Mouse (Mus musculus) liver, embryonic 11.5 days (tissue): Measurements from ENCODE around the gene Zfp804b. TPM values are rescaled to one million over a fixed set of nuclear protein-coding genes. Genes with fewer than 3 reads are reported as not detected.

Experiments
- ATAC-seq: fragments of 200-750 bp; cut with Nextera tagmentation; replicated peaks from 2 replicates; pipeline ENCODE4 v1.8.0; 2017; ENCODE audit warnings: moderate number of reproducible peaks, mild to moderate bottlenecking, moderate TSS enrichment, moderate library complexity; ENCODE audit not compliant: low FRiP score
- DNase-seq: peaks from one replicate; pipeline ENCODE4 v3.0.0-alpha.2; 2017; ENCODE audit warnings: low spot score
- H3K27ac ChIP-seq: fragments of 300-500 bp; sonication (generic); 2 replicates; pipeline ENCODE4 v1.5.1; 2014; ENCODE audit warnings: mild to moderate bottlenecking, low read depth, low read length, control low read depth
- H3K27me3 ChIP-seq: fragments of 300-500 bp; sonication (generic); replicated peaks from 2 replicates; pipeline ENCODE4 v1.6.1; 2014; ENCODE audit warnings: low read length, mixed read lengths; ENCODE audit not compliant: control insufficient read depth, insufficient read depth
- H3K36me3 ChIP-seq: fragments of 300-500 bp; sonication (generic); 2 replicates; pipeline ENCODE4 v1.6.1; 2014; ENCODE audit warnings: mild to moderate bottlenecking, low read length, moderate library complexity, mixed read lengths; ENCODE audit not compliant: control insufficient read depth, insufficient read depth
- H3K4me1 ChIP-seq: fragments of 300-500 bp; sonication (generic); replicated peaks from 2 replicates; pipeline ENCODE4 v1.6.1; 2014; ENCODE audit warnings: low read length, mixed read lengths; ENCODE audit not compliant: control insufficient read depth, insufficient read depth
- H3K4me2 ChIP-seq: fragments of 300-500 bp; sonication (generic); 2 replicates; pipeline ENCODE4 v1.6.1; 2014; ENCODE audit warnings: mild to moderate bottlenecking, control low read depth, moderate library complexity
- H3K4me3 ChIP-seq: fragments of 300-500 bp; sonication (generic); 2 replicates; pipeline ENCODE4 v1.5.1; 2014; ENCODE audit warnings: low read depth, low read length, control low read depth
- H3K9ac ChIP-seq: fragments of 300-500 bp; sonication (generic); 2 replicates; pipeline ENCODE4 v1.6.1; 2014; ENCODE audit warnings: low read depth, low read length, control low read depth
- H3K9me3 ChIP-seq: fragments of 300-500 bp; sonication (generic); 2 replicates; pipeline ENCODE4 v1.6.1; 2016; ENCODE audit warnings: low read length, inconsistent platforms, mixed read lengths; ENCODE audit not compliant: control insufficient read depth
- WGBS: fragments of 180-500 bp; shearing (Covaris S2); extraction: QIAGEN DNeasy Blood & Tissue Kit; methylation state at CpG from one replicate; pipeline ENCODE4 v1.1.7; 2014; 5-methylcytosine and 5-hydroxymethylcytosine counted together
- polyA plus RNA-seq: library from polyadenylated mRNA; unstranded; fragments of >200 nt; fragmentation: Nextera tagmentation; extraction: Ambion mirVana; gene quantifications from 2 replicates; pipeline ENCODE4 v1.2.1, GENCODE M21; 2014

Gene Zfp804b
- polyA plus RNA-seq, 1 experiment from 2014 or later, result not detected

DNA sequence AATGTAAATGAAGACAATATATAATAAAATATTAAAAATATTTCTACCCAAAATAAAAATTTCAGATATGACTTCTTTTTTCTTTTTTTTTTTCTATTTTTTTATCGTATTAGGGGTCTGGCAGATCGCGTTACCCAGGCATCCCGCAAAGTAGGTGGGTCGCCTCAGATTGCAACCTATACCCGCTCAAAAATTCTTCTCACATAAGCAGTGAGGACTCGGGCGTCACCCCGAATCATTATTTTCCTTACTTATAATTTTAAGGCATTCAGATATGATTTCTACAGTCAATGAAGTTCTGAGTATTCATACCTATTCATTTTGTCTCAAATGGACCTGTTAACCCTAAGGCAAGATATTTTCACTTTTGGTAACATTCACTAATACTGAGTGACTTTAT, 167.0 kb downstream of the Zfp804b start:
- no peaks in the 10 kb centered on the region for H3K27me3 ChIP-seq
- ATAC-seq, result no peak
- 88% methylated on average over 9 of the region's 9 CpGs for WGBS

GRCm38 (mm10) chr5:7139658-7140057, 204.9 kb downstream of the Zfp804b start:
- Histone ChIP-seq H3K27me3 (no peaks in the 10 kb centered on the region), H3K4me1 (no peaks in the 10 kb centered on the region), H3K36me3 (no peaks in the 10 kb centered on the region), H3K4me2 (no peak overlapping the region), H3K4me3 (no peak overlapping the region), H3K9me3 (no peaks in the 10 kb centered on the region), H3K9ac (no peak overlapping the region), H3K27ac (no peak overlapping the region)
- DNase-seq (no peak), ATAC-seq (no peak)
- 74% methylated on average over 3 of the region's 3 CpGs for WGBS

More for the DNA sequence above, 167.0 kb downstream of the Zfp804b start:
- no peak for DNase-seq
- H3K36me3 ChIP-seq, result no peaks in the 10 kb centered on the region
- no peaks in the 10 kb centered on the region for H3K4me1 ChIP-seq
- no peaks in the 10 kb centered on the region for H3K9me3 ChIP-seq
- no peak overlapping the region for H3K27ac ChIP-seq
- no peak overlapping the region for H3K9ac ChIP-seq
- no peak overlapping the region for H3K4me3 ChIP-seq
- H3K4me2 ChIP-seq, result no peak overlapping the region

- Histone ChIP-seq H3K9me3 (no peaks in the 10 kb centered on the region), H3K36me3 (no peaks in the 10 kb centered on the region), H3K4me3 (no peak overlapping the region), H3K27me3 (no peaks in the 10 kb centered on the region), H3K4me2 (no peak overlapping the region), H3K27ac (no peak overlapping the region), H3K4me1 (no peaks in the 10 kb centered on the region), H3K9ac (no peak overlapping the region)
- WGBS, result 56% methylated on average over 2 of the region's 2 CpGs
- ATAC-seq, result no peak
- DNase-seq, result no peak
Observed at GRCm38 (mm10) chr5:7102387-7102786, 242.2 kb downstream of the Zfp804b start.

DNA sequence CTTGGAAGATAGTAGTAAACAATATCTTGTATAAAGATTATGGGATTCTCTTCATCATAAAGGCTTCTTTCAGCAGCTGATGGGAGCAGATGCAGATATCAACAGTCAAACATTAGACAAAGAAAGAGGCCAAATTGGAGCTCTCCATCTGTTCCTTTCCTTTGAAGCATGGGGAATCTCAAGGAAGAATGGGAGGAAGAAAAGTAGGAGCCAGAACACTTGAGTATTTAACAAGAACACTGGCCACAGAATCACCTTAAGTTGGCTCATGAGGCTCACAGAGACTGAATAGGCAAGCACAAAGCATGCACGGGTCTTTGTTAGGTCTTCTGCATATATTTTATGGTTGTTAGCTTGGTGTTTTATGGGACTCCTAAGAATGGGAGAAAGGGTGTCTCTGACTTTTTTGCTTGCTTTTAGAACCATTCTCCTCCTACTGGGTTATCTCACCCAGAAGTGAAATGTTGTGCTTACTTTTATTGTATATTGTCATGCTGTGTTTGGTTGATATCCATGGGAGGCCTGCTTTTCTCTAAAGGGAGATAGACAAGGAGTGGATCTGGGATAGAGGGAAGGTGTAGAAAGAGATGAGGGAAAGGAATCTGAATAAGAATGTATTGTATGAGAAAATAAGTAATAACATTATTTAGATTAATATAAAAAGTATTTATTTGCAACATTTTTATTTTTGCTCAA, 270.5 kb downstream of the Zfp804b start:
- no peak overlapping the region for H3K9ac ChIP-seq
- H3K9me3 ChIP-seq, result no peaks in the 10 kb centered on the region
- H3K4me3 ChIP-seq, result no peak overlapping the region
- H3K27ac ChIP-seq, result no peak overlapping the region
- DNase-seq (no peak), ATAC-seq (no peak)
- whole genome bisulfite sequencing, result 90% methylated on average over 1 of the region's 1 CpGs
- H3K36me3 ChIP-seq, result no peaks in the 10 kb centered on the region
- H3K4me2 ChIP-seq, result no peak overlapping the region
- no peaks in the 10 kb centered on the region for H3K27me3 ChIP-seq
- H3K4me1 ChIP-seq, result no peaks in the 10 kb centered on the region

GRCm38 (mm10) chr5:7007468-7007867, 337.1 kb downstream of the Zfp804b start:
- ATAC-seq, result no peak
- WGBS, result 51% methylated on average over 3 of the region's 3 CpGs

DNA sequence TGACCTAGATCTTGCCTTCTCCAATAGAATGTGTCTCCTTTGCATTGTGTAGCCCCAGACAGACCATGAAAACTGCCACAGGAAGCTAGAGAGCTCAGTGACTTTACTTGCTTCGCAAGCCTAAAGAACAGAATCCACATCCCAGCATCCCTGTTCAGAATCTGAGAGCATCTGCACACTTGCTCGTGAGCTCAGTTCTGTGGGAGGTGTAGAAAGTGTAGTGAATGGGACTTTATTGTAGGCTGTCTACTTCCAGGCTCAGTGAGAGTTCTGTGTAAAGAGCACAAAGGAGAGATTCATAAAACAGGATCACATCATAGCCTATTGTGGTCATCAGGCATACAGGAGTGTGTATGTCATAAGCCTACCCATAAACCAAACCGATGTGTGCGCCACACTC, 360.6 kb downstream of the Zfp804b start:
- no peaks in the 10 kb centered on the region for H3K27me3 ChIP-seq
- WGBS, result 83% methylated on average over 4 of the region's 4 CpGs

More at GRCm38 (mm10) chr5:7007468-7007867, 337.1 kb downstream of the Zfp804b start:
- Histone ChIP-seq H3K36me3 (no peaks in the 10 kb centered on the region), H3K9me3 (no peaks in the 10 kb centered on the region), H3K4me3 (no peak overlapping the region), H3K9ac (no peak overlapping the region), H3K27me3 (no peaks in the 10 kb centered on the region), H3K27ac (no peak overlapping the region), H3K4me2 (no peak overlapping the region), H3K4me1 (no peaks in the 10 kb centered on the region)
- DNase-seq, result no peak

DNA sequence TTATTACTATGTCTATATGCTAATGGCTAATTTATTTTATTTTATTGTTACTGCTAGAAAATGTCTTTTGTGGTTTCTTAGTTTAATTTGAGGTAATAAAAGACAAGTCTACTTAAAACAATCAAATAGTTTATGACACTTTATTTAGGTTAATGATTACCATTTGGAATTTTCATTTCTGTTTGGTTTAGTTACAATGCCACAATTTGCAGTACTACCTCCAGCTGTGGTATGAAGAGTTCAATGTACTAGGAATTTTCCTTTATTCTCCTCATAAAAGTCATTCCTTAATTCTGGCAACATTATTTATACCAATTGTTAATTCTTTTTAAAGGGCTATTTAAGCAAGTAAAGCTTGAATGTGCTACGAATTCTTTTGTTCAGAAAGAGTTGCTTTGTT, 409.7 kb downstream of the Zfp804b start:
- no peaks in the 10 kb centered on the region for H3K27me3 ChIP-seq
- no peak overlapping the region for H3K27ac ChIP-seq
- no peak overlapping the region for H3K4me3 ChIP-seq
- no peaks in the 10 kb centered on the region for H3K36me3 ChIP-seq
- DNase-seq (no peak), ATAC-seq (no peak)
- H3K9ac ChIP-seq, result no peak overlapping the region
- WGBS, result 68% methylated on average over 1 of the region's 1 CpGs
- no peaks in the 10 kb centered on the region for H3K4me1 ChIP-seq
- no peak overlapping the region for H3K4me2 ChIP-seq
- H3K9me3 ChIP-seq, result no peaks in the 10 kb centered on the region

More for the DNA sequence above, 360.6 kb downstream of the Zfp804b start:
- H3K4me1 ChIP-seq, result no peaks in the 10 kb centered on the region
- H3K36me3 ChIP-seq, result no peaks in the 10 kb centered on the region
- no peak overlapping the region for H3K4me2 ChIP-seq
- H3K9ac ChIP-seq, result no peak overlapping the region
- H3K4me3 ChIP-seq, result no peak overlapping the region
- no peak for DNase-seq
- H3K27ac ChIP-seq, result no peak overlapping the region
- no peaks in the 10 kb centered on the region for H3K9me3 ChIP-seq
- no peak for ATAC-seq

GRCm38 (mm10) chr5:6911290-6911689, 433.3 kb downstream of the Zfp804b start:
- 31% methylated on average over 3 of the region's 3 CpGs for WGBS
- no peak for DNase-seq
- Histone ChIP-seq H3K9ac (no peak overlapping the region), H3K36me3 (no peaks in the 10 kb centered on the region), H3K4me2 (no peak overlapping the region), H3K27ac (no peak overlapping the region), H3K4me1 (no peaks in the 10 kb centered on the region), H3K4me3 (no peak overlapping the region), H3K9me3 (no peaks in the 10 kb centered on the region), H3K27me3 (no peaks in the 10 kb centered on the region)
- no peak for ATAC-seq

DNA sequence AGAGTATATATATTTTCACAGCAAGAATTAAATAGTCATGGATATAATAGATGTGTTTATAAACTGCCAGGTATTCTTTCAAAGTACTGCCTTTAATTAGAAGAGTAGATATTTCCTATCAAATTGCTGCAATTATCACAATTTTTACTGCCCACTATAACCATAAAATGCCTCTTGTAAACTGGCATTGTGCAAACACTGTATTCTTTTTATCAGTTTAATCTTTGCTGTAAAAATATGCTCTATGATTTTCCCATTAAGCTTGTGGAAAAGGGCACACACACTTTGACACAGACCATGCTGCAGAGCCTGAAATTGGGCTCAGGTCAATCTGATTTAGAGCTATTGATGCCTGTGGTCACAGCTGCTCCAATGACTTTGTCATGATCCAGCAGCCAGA, 463.2 kb downstream of the Zfp804b start:
- Histone ChIP-seq H3K9me3 (no peaks in the 10 kb centered on the region), H3K27me3 (no peaks in the 10 kb centered on the region)
- ATAC-seq, result no peak

More for the DNA sequence above, 463.2 kb downstream of the Zfp804b start:
- Histone ChIP-seq H3K4me1 (no peaks in the 10 kb centered on the region), H3K4me2 (no peak overlapping the region), H3K9ac (no peak overlapping the region), H3K36me3 (no peaks in the 10 kb centered on the region), H3K27ac (no peak overlapping the region), H3K4me3 (no peak overlapping the region)
- no peak for DNase-seq
